Mouse (Mus musculus) MEL (cell line): ENCODE data around the gene Arid1a. TPM values are rescaled to one million over a fixed set of nuclear protein-coding genes. Genes with fewer than 3 reads are reported as not detected.

Source experiments
- DNase-seq: peaks from one replicate; pipeline ENCODE4 v3.0.0; 2011; ENCODE audit warnings: low read depth, low spot score
- H3K27ac ChIP-seq: 2 replicates; pipeline ENCODE4 v1.5.1; 2012; ENCODE audit warnings: low read depth, mild to moderate bottlenecking, control low read depth, low read length, moderate library complexity; ENCODE audit not compliant: control insufficient read depth
- H3K27me3 ChIP-seq, 2 experiments: fragments of 150-350 bp in 1 of 2; sonication (generic) in 1 of 2; 2 replicates each; pipeline ENCODE4 v1.6.1; 2012; ENCODE audit warnings: low read length in 2 of 2, mild to moderate bottlenecking in 2 of 2, improper control_type of control experiment in 1 of 2, moderate library complexity in 1 of 2; ENCODE audit not compliant: insufficient read depth in 2 of 2, control insufficient read depth in 1 of 2
- H3K36me3 ChIP-seq, 2 experiments: 2 replicates each; pipeline ENCODE4 v1.6.1; 2012 to 2014; ENCODE audit warnings: low read length in 2 of 2, improper control_type of control experiment in 1 of 2, inconsistent platforms in 1 of 2, mild to moderate bottlenecking in 1 of 2; ENCODE audit not compliant: insufficient read depth in 2 of 2, control insufficient read depth in 1 of 2
- H3K4me1 ChIP-seq, 2 experiments: fragments of 150-350 bp in 1 of 2; sonication (generic) in 1 of 2; 2 replicates each; pipeline ENCODE4 v1.6.1; 2012; ENCODE audit warnings: low read length in 2 of 2, improper control_type of control experiment in 1 of 2, mild to moderate bottlenecking in 1 of 2; ENCODE audit not compliant: insufficient read depth in 2 of 2, control insufficient read depth in 1 of 2
- H3K4me3 ChIP-seq, 2 experiments: fragments of 150-350 bp in 1 of 2; sonication (generic) in 1 of 2; 2 replicates each; pipeline ENCODE4 v1.5.1; 2012; ENCODE audit warnings: low read depth in 2 of 2, low read length in 2 of 2, mild to moderate bottlenecking in 2 of 2, moderate library complexity in 2 of 2, control low read depth in 1 of 2, improper control_type of control experiment in 1 of 2; ENCODE audit not compliant: control insufficient read depth in 1 of 2, insufficient read depth in 1 of 2
- H3K79me2 ChIP-seq: 2 replicates; pipeline ENCODE4 v1.6.1; 2012; ENCODE audit warnings: mild to moderate bottlenecking, low read length, moderate library complexity; ENCODE audit not compliant: control insufficient read depth, poor library complexity, insufficient read depth
- H3K9ac ChIP-seq: 2 replicates; pipeline ENCODE4 v1.6.1; 2012; ENCODE audit warnings: low read depth, mild to moderate bottlenecking, control low read depth, low read length, moderate library complexity; ENCODE audit not compliant: control insufficient read depth, poor library complexity, severe bottlenecking
- H3K9me3 ChIP-seq: fragments of 150-350 bp; sonication (generic); replicated peaks from 2 replicates; pipeline ENCODE4 v1.6.1; 2012; ENCODE audit warnings: mild to moderate bottlenecking, low read length, improper control_type of control experiment, moderate library complexity; ENCODE audit not compliant: insufficient read depth
- BHLHE40 ChIP-seq: IDR thresholded peaks from 2 replicates; pipeline ENCODE4 v1.6.1; 2012; ENCODE audit warnings: low read depth, mild to moderate bottlenecking, inconsistent platforms, low read length, improper control_type of control experiment, borderline replicate concordance
- CHD2 ChIP-seq: IDR thresholded peaks from 2 replicates; pipeline ENCODE4 v1.6.1; 2011; ENCODE audit warnings: low read length, improper control_type of control experiment
- CTCF ChIP-seq, 3 experiments: IDR thresholded peaks in 2 of 3; conservative IDR thresholded peaks in 1 of 3; 2 replicates each; pipeline ENCODE4 v1.5.1; 2011 to 2012; ENCODE audit warnings: low read length in 3 of 3, low read depth in 2 of 3, mild to moderate bottlenecking in 2 of 3, improper control_type of control experiment in 1 of 3, inconsistent platforms in 1 of 3, mixed read lengths in 1 of 3, moderate library complexity in 1 of 3; ENCODE audit not compliant: control insufficient read depth in 1 of 3, insufficient read depth in 1 of 3, poor library complexity in 1 of 3, severe bottlenecking in 1 of 3
- E2F4 ChIP-seq: IDR thresholded peaks from 2 replicates; pipeline ENCODE4 v1.6.1; 2011; ENCODE audit warnings: low read depth, low read length, improper control_type of control experiment, borderline replicate concordance
- ETS1 ChIP-seq: IDR thresholded peaks from 2 replicates; pipeline ENCODE4 v1.6.1; 2012; ENCODE audit warnings: low read depth, mild to moderate bottlenecking, inconsistent platforms, low read length, improper control_type of control experiment, moderate library complexity
- GABPA ChIP-seq: IDR thresholded peaks from 2 replicates; pipeline ENCODE4 v1.6.1; 2012; ENCODE audit warnings: low read depth, mild to moderate bottlenecking, inconsistent platforms, low read length, improper control_type of control experiment, moderate library complexity
- MAFK ChIP-seq: IDR thresholded peaks from 2 replicates; pipeline ENCODE4 v1.6.1; 2011; ENCODE audit warnings: low read depth, mild to moderate bottlenecking, low read length, improper control_type of control experiment, borderline replicate concordance
- MYB ChIP-seq: IDR thresholded peaks from 2 replicates; pipeline ENCODE4 v1.6.1; 2011; ENCODE audit warnings: mild to moderate bottlenecking, low read depth, low read length, improper control_type of control experiment
- NELFE ChIP-seq: IDR thresholded peaks from 2 replicates; pipeline ENCODE4 v1.6.1; 2011; ENCODE audit warnings: low read depth, low read length, improper control_type of control experiment
- NRF1 ChIP-seq: IDR thresholded peaks from 2 replicates; pipeline ENCODE4 v1.6.1; 2014; ENCODE audit warnings: low read depth, mild to moderate bottlenecking, inconsistent platforms, low read length, improper control_type of control experiment, moderate library complexity; ENCODE audit not compliant: poor library complexity, insufficient read depth, severe bottlenecking
- POLR2A ChIP-seq, 2 experiments: IDR thresholded peaks; 2 replicates each; pipeline ENCODE4 v1.6.1; 2011 to 2012; ENCODE audit warnings: low read length in 2 of 2, mild to moderate bottlenecking in 2 of 2, control low read depth in 1 of 2, improper control_type of control experiment in 1 of 2, low read depth in 1 of 2, moderate library complexity in 1 of 2; ENCODE audit not compliant: control insufficient read depth in 1 of 2, insufficient read depth in 1 of 2, poor library complexity in 1 of 2
- RAD21 ChIP-seq: IDR thresholded peaks from 2 replicates; pipeline ENCODE4 v1.6.1; 2011; ENCODE audit warnings: mild to moderate bottlenecking, low read depth, low read length, improper control_type of control experiment
- RCOR1 ChIP-seq: IDR thresholded peaks from 2 replicates; pipeline ENCODE4 v1.6.1; 2012; ENCODE audit warnings: low read depth, mild to moderate bottlenecking, inconsistent platforms, low read length, improper control_type of control experiment
- SMC3 ChIP-seq: IDR thresholded peaks from 2 replicates; pipeline ENCODE4 v1.6.1; 2011; ENCODE audit warnings: low read depth, low read length, improper control_type of control experiment
- TAL1 ChIP-seq: IDR thresholded peaks from 2 replicates; pipeline ENCODE4 v1.6.1; 2012; ENCODE audit warnings: mild to moderate bottlenecking, inconsistent platforms, low read length, moderate library complexity, mixed read lengths
- TBP ChIP-seq: IDR thresholded peaks from 2 replicates; pipeline ENCODE4 v1.8.0; 2011; ENCODE audit warnings: low read depth, low read length, improper control_type of control experiment
- UBTF ChIP-seq: IDR thresholded peaks from 2 replicates; pipeline ENCODE4 v1.6.1; 2012; ENCODE audit warnings: low read depth, mild to moderate bottlenecking, inconsistent platforms, low read length, improper control_type of control experiment, moderate library complexity, borderline replicate concordance; ENCODE audit not compliant: insufficient read depth
- USF1 ChIP-seq: IDR thresholded peaks from 2 replicates; pipeline ENCODE4 v1.6.1; 2014; ENCODE audit warnings: low read depth, mild to moderate bottlenecking, inconsistent platforms, low read length, improper control_type of control experiment, moderate library complexity
- USF2 ChIP-seq, 2 experiments: IDR thresholded peaks; 2 replicates each; pipeline ENCODE4 v1.6.1; 2011 to 2012; ENCODE audit warnings: improper control_type of control experiment in 2 of 2, low read length in 2 of 2, borderline replicate concordance in 1 of 2, inconsistent platforms in 1 of 2, low read depth in 1 of 2, mild to moderate bottlenecking in 1 of 2; ENCODE audit not compliant: insufficient read depth in 1 of 2
- ZC3H11A ChIP-seq: IDR thresholded peaks from 2 replicates; pipeline ENCODE4 v1.6.1; 2012; ENCODE audit warnings: low read depth, mild to moderate bottlenecking, inconsistent platforms, low read length, improper control_type of control experiment
- ZKSCAN1 ChIP-seq: IDR thresholded peaks from 2 replicates; pipeline ENCODE4 v1.6.1; 2012; ENCODE audit warnings: low read depth, mild to moderate bottlenecking, inconsistent platforms, low read length, improper control_type of control experiment, moderate library complexity
- ZNF384 ChIP-seq: IDR thresholded peaks from 2 replicates; pipeline ENCODE4 v1.6.1; 2012; ENCODE audit warnings: low read depth, mild to moderate bottlenecking, inconsistent platforms, low read length, improper control_type of control experiment
- polyA plus RNA-seq, 2 experiments: library from polyadenylated mRNA; stranded (reverse) in 1 of 2; unstranded in 1 of 2; fragments of >175 nt in 1 of 2; fragments of >200 nt in 1 of 2; gene quantifications; 2 replicates each; pipeline versions ENCODE4 v1.2.1 to v1.2.4; 2012; ENCODE audit warnings: low replicate concordance in 2 of 2, low read depth in 1 of 2; ENCODE audit not compliant: insufficient read length in 2 of 2, insufficient read depth in 1 of 2, missing spikeins in 1 of 2
- total RNA-seq: library from RNA; depleted of rRNA; stranded (reverse); fragments of 300-350 nt; gene quantifications from 2 replicates; pipeline ENCODE4 v1.2.3, GENCODE M21; 2012

The Arid1a gene
- total and polyA plus RNA-seq, 3 experiments, result 18.1 to 83.3 (median 70.6) TPM

- no peak overlapping the region for H3K9ac ChIP-seq
- H3K27ac ChIP-seq, result no peak overlapping the region
- peaks cover 0 to 2% of the 10 kb centered on the region in 2 experiments; a peak in 2 of 4 replicates for H3K36me3 ChIP-seq
- no peak overlapping the region for H3K4me3 ChIP-seq
- no peak for DNase-seq
- H3K9me3 ChIP-seq, result no peaks in the 10 kb centered on the region
- no peaks in the 10 kb centered on the region for H3K27me3 ChIP-seq
- H3K79me2 ChIP-seq, result no peaks in the 10 kb centered on the region; the same call in 1 of the 2 replicates
- no peak for TF ChIP-seq USF2 (IDR thresholded peaks at IDR 0.05; ENCODE audit: borderline replicate concordance in 1 of 2, insufficient read depth in 1 of 2, low read depth in 1 of 2, low read length in 2 of 2)
- no peak for TF ChIP-seq RCOR1
- no peak for TF ChIP-seq ZNF384
- no peak for TF ChIP-seq UBTF
- TF ChIP-seq ZKSCAN1, result no peak
- no peak for TF ChIP-seq MAFK
- TF ChIP-seq E2F4, result no peak
- TF ChIP-seq, all 39 proteins: peak for 0
- peaks cover 2 to 18% of the 10 kb centered on the region in 2 experiments; a peak in 3 of 4 replicates for H3K4me1 ChIP-seq
Measured at GRCm38 (mm10) chr4:133658729-133659128, 97.8 kb downstream of the Arid1a start.

DNA sequence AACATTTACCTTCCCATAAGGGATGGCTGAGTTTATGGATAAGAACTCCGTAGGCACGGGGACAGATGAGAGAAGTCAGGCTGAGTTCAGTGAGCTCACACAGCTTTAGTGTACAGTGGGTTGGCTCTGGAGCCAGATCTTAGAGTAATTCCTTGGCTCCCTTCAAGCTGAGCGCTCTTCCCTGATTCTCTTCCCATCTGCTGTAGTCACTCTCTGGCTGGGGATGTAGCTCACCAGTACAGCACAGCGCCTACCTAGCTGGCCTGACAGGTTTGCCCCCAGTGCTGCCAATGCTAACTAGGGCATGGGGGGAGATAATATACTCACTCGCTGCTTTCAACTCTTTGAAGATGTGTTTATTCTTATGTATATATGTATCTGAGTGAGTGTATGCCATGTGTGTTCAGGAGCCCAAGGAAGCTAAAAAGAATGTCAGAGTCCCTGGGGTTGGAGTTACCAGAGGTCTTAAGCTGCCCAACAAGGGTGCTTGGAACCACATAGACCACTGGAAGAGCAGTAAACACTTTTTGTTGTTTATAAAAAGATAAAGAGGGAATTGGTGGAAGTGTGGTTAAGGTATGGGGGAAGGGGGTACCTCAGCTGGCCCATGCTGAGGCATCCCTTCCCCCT lies 98.6 kb downstream of the Arid1a start:
- H3K9ac ChIP-seq, result no peak overlapping the region
- H3K36me3 ChIP-seq, result peaks cover 0 to 2% of the 10 kb centered on the region in 2 experiments; a peak in 2 of 4 replicates
- H3K27me3 ChIP-seq, result no peaks in the 10 kb centered on the region
- H3K9me3 ChIP-seq, result no peaks in the 10 kb centered on the region
- H3K4me3 ChIP-seq, result no peak overlapping the region
- no peak for DNase-seq
- H3K79me2 ChIP-seq, result no peaks in the 10 kb centered on the region; the same call in 1 of the 2 replicates
- H3K4me1 ChIP-seq, result peaks cover under 1 to 14% of the 10 kb centered on the region in 2 experiments; a peak in 3 of 4 replicates
- TF ChIP-seq RCOR1 (no peak), NRF1 (no peak), TAL1 (no peak), TBP (no peak), USF2 (IDR thresholded peaks at IDR 0.05; ENCODE audit: borderline replicate concordance in 1 of 2, insufficient read depth in 1 of 2, low read depth in 1 of 2, low read length in 2 of 2) (no peak), NELFE (no peak), ZC3H11A (no peak), RAD21 (no peak), CHD2 (no peak), ZKSCAN1 (no peak), POLR2A (IDR thresholded peaks at IDR 0.05; ENCODE audit: control insufficient read depth in 1 of 2, insufficient read depth in 1 of 2, low read depth in 1 of 2, low read length in 2 of 2, poor library complexity in 1 of 2) (no peak), ETS1 (no peak), ZNF384 (no peak), GABPA (no peak), BHLHE40 (no peak), SMC3 (no peak), CTCF (IDR thresholded peaks at IDR 0.05 in 2 of 3, conservative IDR thresholded peaks at IDR 0.05 in 1 of 3; ENCODE audit: control insufficient read depth in 1 of 3, insufficient read depth in 1 of 3, low read depth in 2 of 3, low read length in 3 of 3, poor library complexity in 1 of 3, severe bottlenecking in 1 of 3) (no peak), USF1 (no peak), MYB (no peak)
- H3K27ac ChIP-seq, result no peak overlapping the region
